Mouse (Mus musculus) NIH3T3 (cell line): ENCODE data around the gene Wwc1.
"Not testable (repeated sequence)": the region's sequence is repeated elsewhere in the genome, so short reads cannot be mapped to it uniquely, and the experiment has no call there.

Source experiments
- DNase-seq: peaks from one replicate; pipeline ENCODE4 v3.0.0-alpha.2; 2012; ENCODE audit warnings: low read depth

Wwc1 gene

DNA sequence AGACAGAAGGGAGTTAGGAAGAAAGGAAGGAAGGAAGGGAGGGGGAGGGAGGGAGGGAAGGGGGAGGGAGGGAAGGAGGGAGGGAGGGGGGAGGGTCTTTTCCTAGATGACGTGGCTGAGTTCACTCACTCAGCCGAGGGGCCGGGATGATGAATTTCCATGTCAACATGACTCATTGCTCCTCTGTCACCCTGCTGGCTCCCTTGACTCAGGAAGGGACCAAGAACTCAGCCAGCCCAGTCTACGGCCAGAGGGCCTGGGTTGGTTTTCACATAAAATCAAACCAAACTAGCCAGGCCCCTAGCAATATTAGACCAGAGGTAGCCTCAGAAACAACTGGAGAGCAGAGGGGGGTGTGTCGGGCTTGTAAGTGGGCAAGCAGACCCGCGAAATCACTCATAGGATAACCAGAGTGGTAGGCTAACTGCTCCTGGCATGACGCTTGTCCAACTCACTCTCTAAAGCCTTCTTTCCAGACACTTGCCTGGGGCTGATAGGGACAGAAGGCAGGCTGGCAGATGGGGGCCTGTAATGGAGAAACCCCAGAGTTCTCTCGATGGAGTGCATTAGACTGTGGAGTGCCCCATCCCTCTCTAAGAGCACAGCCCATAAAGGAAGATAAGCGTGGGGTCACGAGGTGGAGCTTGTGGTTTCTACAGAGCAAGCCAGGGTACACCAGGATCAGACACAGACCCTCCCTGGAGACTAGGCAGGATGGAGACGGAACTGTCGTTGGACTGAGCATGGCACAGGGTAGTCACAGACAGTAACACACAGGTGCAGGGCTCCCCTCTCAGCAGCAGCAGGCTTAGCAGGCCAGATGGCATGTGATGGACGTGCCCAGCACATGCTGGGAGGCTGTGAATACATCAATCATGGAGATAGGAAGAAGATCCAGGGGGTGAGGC lies 102.4 kb downstream of the Wwc1 start:
- peak; percentile 70 for DNase-seq

- no peak for DNase-seq
Observed at GRCm38 (mm10) chr11:35873624-35874244, 106.6 kb downstream of the Wwc1 start.

DNA sequence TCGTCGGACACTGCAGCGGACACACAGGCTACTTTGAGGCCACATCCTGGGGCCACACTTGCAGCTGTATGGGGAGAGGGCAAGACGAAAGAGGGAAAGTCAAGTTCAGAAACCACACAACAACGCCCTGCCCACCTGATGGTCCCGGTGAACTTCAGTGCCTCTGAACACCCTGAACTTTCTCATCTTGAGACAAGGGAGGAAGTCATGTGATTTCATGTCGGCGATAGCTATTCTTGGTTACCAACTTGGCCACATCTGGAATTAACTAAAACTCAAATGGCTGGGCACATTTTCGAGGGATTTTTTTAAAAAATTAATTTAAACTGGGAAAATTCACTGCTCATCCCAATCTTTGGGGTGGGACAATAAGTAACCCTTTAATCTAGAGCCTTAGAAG lies 109.4 kb downstream of the Wwc1 start:
- DNase-seq: peak; percentile 39

GRCm38 (mm10) chr11:35866140-35866539 lies 114.2 kb downstream of the Wwc1 start:
- no peak for DNase-seq

DNA sequence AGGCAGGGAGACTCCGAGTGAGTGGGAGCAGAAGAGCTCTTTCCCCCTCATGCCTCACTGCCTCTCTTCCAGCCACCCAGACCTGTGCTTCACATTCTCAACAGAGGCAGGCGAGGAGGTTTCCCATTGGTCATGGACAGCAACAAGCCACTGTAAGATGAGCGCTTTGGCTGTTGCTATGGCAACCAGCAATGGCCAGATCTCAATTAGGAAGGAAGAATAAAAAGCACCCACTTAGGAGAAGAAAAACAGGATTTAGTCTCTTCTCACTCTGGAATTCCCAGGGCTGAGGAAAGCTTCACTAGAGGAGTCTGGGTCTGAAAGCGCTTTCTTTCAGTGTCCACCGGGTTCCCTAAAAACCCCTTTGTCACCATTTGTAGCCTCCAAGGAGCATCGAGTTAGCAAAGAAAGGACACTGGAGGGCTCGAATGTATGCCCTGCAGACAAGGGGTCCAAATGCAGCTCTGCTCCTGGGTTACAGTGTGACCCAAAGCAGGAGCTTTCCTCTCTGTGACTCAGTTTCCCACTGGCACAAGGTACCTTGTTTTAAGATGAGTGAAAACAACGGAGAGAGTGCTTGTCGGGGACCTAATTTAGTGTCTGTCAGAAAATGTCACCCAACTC lies 115.2 kb downstream of the Wwc1 start:
- no peak for DNase-seq

DNA sequence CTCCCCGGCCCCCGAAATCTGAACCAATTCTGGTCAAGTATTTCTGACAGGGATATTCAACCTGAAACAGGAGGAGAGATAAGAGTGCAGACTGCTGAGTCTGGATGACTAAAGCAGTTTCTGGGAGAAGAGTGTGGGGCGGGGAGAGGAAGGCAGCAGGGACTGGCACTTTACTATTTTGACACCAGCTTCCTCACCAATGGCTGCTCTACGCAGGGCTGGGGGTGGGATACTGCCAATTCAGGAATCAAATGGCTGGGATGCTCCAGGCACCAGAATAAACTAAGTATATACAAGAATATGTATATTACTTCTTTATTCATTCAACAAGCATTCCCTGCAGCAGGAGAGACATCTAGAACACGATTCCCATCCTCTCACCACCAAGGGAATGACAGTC lies 116.7 kb downstream of the Wwc1 start:
- no peak for DNase-seq

DNA sequence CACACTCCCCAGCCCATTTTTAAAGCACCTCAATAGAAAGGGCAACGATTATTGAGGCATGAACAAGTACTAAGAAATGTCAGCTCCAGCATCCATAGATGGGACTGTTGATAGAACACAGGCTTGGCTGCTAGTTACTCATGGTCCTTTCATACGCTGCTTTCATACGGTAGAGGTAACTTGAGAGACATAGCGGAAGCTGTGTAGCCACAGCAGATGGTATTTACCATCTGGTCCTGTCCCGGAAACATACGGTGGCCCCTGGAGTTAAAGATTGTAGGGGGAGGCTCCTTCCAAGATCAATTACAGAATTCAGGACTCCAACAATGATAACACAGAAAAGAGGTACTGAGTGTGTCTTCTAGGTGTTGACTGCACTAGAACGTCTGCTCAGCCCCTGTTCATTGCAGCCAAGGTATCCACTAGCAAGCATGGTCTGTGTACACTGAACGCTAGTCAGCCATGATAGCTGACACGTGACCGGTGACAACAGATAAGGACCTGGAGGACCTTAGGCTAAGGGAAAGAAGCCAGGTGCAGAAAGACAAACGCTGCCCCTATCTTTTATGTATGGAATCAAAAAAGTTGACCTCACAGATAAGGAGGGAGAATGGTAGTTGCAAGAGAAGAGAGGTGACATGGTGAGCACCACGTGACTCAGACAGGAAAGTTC lies 122.8 kb downstream of the Wwc1 start:
- DNase-seq: no peak

DNA sequence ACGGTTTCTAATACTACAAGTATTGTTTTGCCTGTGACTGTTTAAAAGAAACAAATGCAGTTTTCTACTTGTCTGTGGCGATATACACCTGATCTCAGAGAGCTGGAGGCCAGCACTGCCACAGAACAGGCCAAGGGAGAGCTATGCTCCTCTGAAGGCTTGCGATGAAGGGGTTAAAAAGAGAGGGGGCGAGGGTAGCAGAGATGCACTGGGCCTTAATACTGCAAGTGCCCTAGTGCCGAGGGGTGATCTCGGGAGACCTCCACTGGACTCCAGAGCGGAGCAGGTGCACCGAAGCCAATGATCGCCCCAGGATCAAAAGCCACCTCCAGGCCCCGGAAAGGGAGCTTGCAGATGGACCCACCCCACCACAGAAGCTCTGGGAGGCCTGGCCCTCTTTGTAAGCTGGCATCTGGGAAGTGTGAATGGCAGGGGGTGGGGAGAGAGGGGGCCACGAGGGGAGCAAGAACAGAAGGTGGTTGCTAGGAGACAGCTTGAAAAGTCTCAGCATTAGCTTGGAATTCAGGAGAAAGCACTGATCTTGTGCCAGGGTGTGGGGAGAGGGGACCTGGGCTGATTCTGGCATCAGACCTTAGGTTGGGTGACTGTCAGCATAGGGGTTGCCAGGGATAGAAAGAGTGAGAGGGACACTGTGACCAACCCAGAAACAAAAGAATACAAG lies 123.8 kb downstream of the Wwc1 start:
- DNase-seq: no peak

- DNase-seq: no peak
Observed at GRCm38 (mm10) chr11:35855567-35855966, 124.8 kb downstream of the Wwc1 start.

- DNase-seq: no peak
Observed at GRCm38 (mm10) chr11:35854941-35855340, 125.4 kb downstream of the Wwc1 start.

GRCm38 (mm10) chr11:35853651-35854050 lies 126.7 kb downstream of the Wwc1 start:
- no peak for DNase-seq

- DNase-seq: peak; percentile 85
Observed at GRCm38 (mm10) chr11:35852731-35853130, 127.6 kb downstream of the Wwc1 start.

DNA sequence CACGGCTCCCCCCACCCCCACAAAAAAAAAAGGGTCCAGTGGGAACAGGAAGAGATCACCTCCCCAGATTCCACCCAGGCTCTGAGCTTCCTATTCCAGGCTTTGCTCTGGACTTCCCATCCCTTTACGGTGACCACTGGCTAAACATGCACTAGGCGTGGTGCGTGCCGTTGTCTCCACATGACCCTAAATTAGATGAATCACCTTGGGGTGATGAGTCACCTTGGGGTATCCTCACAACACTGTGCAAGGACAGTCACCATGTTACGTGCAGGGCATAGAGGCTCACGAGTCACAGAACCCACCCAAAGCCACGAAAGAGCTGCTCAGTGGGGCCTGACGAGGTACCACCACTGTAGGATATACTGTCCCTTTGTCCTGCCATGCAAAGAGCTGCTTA lies 136.0 kb downstream of the Wwc1 start:
- DNase-seq: peak; percentile 61

- peak; percentile 34 for DNase-seq
Observed at GRCm38 (mm10) chr11:35842560-35842959, 137.8 kb downstream of the Wwc1 start.

- DNase-seq: no peak
Observed at GRCm38 (mm10) chr11:35841738-35842325, 138.5 kb downstream of the Wwc1 start.

DNA sequence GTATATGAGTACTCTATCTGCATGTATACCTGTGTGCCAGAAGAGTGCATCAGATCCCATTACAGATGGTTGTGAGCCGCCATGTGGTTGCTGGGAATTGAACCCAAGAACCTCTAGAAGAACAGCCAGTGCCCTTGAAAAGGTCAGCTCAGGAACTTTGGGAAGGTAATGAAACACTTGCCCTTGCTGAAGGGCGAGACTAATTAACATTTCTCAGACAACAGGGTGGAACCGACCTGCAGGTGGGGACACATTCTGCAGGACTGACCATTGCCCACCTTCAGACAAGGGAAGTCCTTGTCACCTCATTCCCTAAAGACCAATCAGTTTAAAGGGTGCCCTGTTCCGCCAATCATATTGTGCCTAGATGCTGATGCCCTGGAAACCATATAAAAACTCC lies 139.5 kb downstream of the Wwc1 start:
- DNase-seq: not testable (repeated sequence)

- DNase-seq: peak; percentile 29
Observed at GRCm38 (mm10) chr11:35840282-35840681, 140.0 kb downstream of the Wwc1 start.

- peak; percentile 93 for DNase-seq
Observed at GRCm38 (mm10) chr11:35838345-35839338, 141.7 kb downstream of the Wwc1 start.

GRCm38 (mm10) chr11:35837156-35838126 lies 142.9 kb downstream of the Wwc1 start:
- DNase-seq: peak; percentile 81
